Mouse (Mus musculus) lung, adult 2 months (tissue): ENCODE measurements around the gene Lexm. TPM values are rescaled to one million over a fixed set of nuclear protein-coding genes. Genes with fewer than 3 reads are reported as not detected.
A peak's percentile ranks its signal among the peaks of the same experiment; 100 is the strongest.

Experiments
- DNase-seq: peaks from one replicate; pipeline ENCODE4 v3.0.0; 2022
- H3K4me1 ChIP-seq: fragments of 200-500 bp; 2 replicates; pipeline ENCODE4 v1.6.1; 2011; ENCODE audit warnings: low read length; ENCODE audit not compliant: control insufficient read depth, insufficient read depth
- H3K4me3 ChIP-seq: fragments of 200-500 bp; replicated peaks from 2 replicates; pipeline ENCODE3; 2011; ENCODE audit warnings: low read depth, mild to moderate bottlenecking, control low read depth, low read length; ENCODE audit errors: extremely low read depth
- CTCF ChIP-seq: fragments of 200-500 bp; IDR thresholded peaks from 2 replicates; pipeline ENCODE4 v1.5.1; 2011; ENCODE audit warnings: mild to moderate bottlenecking, low read length, control low read depth; ENCODE audit not compliant: insufficient read depth
- POLR2A ChIP-seq: fragments of 200-500 bp; IDR thresholded peaks from 2 replicates; pipeline ENCODE4 v1.6.1; 2011; ENCODE audit warnings: low read depth, mild to moderate bottlenecking, control low read depth, low read length, borderline replicate concordance; ENCODE audit errors: extremely low read depth
- WGBS: fragments of 180-500 bp; shearing (Covaris S2); methylation state at CpG from one replicate; pipeline ENCODE4 v1.1.7; 2018; 5-methylcytosine and 5-hydroxymethylcytosine counted together
- polyA plus RNA-seq: library from polyadenylated mRNA; depleted of rRNA; stranded (reverse); fragments of >200 nt; gene quantifications from 2 replicates; pipeline ENCODE4 v1.2.3, GENCODE M21; 2012

Lexm gene
- polyA plus RNA-seq, 1 experiment: not detected

DNA sequence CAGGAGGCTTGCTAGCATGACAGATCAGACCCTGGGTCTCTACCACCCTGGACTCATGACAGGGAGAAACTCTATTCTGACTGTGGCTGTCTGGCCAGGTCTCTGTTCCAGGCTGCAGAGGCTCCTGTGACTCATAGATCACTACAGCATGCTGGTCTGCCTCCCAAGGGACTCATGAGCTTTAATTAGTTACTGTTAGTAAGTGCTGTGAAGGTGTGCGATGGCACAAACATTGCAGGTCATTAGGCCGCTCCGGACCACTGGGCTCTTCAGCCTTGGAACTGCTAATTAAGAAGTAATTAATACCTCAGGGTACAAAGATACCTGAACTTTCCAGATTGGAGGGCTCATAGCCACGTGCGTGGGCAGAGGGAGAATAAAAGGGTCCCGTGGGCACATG is 30.1 kb upstream of the Lexm start:
- 91% methylated on average over 6 of the region's 6 CpGs for WGBS
- Histone ChIP-seq H3K4me3 (no peak overlapping the region), H3K4me1 (no peaks in the 10 kb centered on the region; the same call in 1 of the 2 replicates)
- TF ChIP-seq CTCF: no peak
- no peak for TF ChIP-seq POLR2A
- no peak for DNase-seq

DNA sequence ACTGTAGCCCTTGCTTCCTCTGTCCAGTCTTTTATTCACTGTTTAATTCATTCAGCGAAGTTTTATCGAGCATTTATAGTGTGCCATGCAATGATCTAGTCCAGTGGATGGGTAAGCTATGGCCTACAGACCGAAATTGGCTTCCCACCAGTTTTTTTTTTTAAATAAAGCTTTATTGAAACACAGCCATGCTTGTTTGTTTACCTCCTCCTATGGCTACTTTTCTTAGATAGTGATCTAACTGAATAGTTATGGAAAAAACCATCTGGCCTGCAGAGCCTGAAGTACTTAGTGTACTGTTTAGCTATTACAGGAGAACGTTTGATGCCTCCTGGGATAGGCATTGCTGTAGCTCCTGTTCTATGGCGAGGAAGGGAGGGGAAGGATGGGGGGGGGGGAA is 28.8 kb upstream of the Lexm start:
- WGBS: 66% methylated on average over 5 of the region's 5 CpGs
- TF ChIP-seq CTCF (no peak), POLR2A (no peak)
- H3K4me3 ChIP-seq: no peak overlapping the region

DNA sequence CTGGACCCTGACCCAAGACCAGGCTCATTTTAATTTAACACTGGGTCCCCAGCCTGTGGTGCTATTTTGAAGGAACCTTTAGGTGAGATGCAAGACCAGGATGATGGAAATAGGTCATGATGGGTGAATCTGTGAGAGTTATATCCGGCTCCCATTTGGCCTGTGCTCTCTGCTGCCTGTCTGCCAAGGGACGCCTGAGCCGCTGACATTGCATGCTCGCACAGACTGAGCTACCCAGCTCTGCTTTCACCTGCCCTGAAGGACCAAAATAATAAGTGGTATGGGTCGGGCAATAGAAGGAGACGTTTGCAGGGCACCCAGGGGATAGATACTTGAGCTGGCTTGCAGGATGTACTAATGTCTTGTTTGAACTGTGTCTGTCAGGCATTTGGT is 27.2 kb upstream of the Lexm start:
- TF ChIP-seq POLR2A (no peak), CTCF (no peak)

More for the DNA sequence above, 28.8 kb upstream of the Lexm start:
- no peak for DNase-seq
- H3K4me1 ChIP-seq: no peaks in the 10 kb centered on the region

DNA sequence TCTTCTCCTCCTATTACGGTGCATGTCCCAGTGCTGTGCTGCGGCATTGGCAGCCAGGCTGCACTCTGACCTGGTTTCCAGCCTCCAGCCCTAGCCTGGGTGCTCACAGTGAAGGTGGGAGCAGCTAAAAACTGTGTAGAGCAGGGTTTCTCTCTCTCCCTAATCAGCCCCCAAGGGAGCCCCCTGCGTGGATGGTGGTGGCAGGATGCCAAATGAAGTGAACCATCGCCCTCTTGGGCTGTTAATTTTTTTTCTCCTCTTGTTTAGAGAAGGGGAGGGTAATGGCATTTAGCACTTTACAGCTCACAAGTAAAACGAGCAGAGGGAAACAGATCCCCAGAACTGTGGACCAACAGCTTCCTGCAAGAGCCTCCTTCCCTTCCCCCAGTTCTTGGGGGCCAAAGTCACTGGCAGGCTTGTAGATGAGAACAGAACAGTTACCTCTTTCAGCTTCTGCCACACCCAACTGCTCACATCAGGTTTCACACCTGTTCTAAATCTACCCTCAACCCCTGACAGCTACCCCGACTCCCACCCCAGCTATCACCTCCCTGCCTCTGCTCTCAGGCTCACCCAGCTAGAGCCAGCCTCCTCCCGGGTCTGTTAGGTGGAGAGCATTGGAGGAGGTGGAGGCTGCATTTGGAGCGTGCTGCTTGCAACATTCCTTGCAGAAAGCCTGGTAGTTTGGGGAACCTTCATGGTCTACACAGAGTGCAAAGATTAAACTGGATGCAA is 26.6 kb upstream of the Lexm start:
- no peaks in the 10 kb centered on the region for H3K4me1 ChIP-seq
- no peak for DNase-seq
- TF ChIP-seq POLR2A (no peak), CTCF (no peak)
- WGBS: 14% methylated on average over 8 of the region's 8 CpGs
- no peak overlapping the region for H3K4me3 ChIP-seq

More for the DNA sequence above, 27.2 kb upstream of the Lexm start:
- no peaks in the 10 kb centered on the region for H3K4me1 ChIP-seq
- no peak overlapping the region for H3K4me3 ChIP-seq
- 55% methylated on average over 6 of the region's 6 CpGs for WGBS
- no peak for DNase-seq

DNA sequence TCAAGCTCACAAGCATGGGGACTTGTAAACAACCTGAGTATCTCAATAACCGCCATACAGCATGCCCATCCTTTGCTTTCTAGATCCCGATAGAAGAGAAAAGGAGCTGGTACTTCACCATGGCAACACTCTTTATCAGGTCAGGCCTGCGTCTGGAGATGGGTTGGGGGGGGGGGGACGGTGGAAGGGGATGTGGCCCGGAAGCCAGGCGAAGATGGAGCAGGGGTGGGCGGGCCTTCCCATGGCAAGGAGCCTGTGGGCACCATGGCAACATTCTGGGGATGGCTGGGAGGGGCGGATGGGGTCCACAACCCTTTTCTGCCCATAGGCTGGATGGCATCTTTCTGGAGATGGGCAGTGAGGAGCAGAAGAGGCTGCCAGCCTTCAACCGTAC is 17.0 kb upstream of the Lexm start:
- WGBS: 40% methylated on average over 9 of the region's 9 CpGs
- no peak for DNase-seq
- Histone ChIP-seq H3K4me3 (no peak overlapping the region), H3K4me1 (peaks cover 2% of the 10 kb centered on the region; the same call in 1 of the 2 replicates)
- TF ChIP-seq CTCF (no peak), POLR2A (no peak)

DNA sequence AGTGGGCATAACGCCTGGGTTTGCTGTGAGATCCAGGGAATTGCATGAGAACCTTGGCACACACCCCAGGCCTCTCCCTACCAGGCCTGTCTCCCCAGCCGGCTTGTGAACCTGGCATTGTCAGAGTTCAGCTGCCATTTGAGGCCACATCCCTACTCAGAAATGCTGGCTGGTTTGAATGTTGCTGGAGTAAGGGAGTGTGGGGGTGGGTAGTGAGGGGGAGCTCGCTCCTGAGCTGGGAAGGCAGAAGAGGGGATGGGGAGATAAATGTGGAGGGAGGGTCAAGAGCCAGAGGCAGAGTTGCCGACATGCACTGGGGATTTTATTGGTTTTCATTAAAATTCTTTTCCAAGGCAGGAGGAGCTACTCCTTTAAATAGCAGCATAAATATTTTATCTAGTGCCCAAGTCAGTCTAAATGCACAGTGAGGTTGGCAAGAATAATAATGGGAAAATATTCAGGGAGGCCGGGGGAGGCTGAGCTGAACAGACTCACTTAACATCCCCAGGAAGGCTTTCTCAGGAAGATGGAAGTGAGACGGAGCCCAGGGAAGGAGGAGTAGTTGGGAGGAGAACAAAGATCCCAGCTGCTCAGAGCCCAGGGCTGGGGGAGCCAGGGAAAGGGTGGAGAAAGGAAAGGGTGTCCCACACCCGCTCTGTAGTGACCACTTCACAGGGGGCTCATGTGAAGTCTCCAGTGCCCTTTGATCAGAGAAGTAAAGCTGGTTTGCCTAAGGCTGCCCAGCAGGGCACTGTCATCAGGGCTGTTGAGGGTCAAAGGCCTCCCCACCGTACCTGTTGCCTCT is 16.4 kb upstream of the Lexm start:
- Histone ChIP-seq H3K4me3 (no peak overlapping the region), H3K4me1 (peaks cover 2% of the 10 kb centered on the region; the same call in 1 of the 2 replicates)
- 27% methylated on average over 8 of the region's 8 CpGs for WGBS
- TF ChIP-seq CTCF (no peak), POLR2A (no peak)
- DNase-seq: no peak

DNA sequence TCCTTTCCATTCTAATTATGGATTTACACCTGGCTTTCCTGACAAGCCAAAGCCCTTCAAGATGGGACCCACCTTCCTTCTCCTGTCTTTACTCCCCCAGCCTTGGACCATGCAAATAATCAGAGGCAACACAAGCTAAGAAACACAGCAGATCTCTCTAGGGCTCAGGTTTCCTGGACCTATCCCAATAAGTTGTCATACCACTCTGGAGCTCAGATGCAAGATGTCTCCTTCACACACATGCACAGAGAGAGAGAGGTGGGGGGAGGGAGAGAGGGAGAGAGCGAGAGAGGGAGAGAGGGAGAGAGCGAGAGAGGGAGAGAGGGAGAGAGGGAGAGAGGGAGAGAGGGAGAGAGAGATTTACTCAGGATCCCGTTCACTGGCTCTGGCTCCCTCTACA is 15.3 kb upstream of the Lexm start:
- WGBS: 60% methylated on average over 1 of the region's 3 CpGs
- peaks cover 2% of the 10 kb centered on the region; the same call in 1 of the 2 replicates for H3K4me1 ChIP-seq
- H3K4me3 ChIP-seq: no peak overlapping the region
- no peak for TF ChIP-seq CTCF
- TF ChIP-seq POLR2A: no peak
- DNase-seq: no peak

DNA sequence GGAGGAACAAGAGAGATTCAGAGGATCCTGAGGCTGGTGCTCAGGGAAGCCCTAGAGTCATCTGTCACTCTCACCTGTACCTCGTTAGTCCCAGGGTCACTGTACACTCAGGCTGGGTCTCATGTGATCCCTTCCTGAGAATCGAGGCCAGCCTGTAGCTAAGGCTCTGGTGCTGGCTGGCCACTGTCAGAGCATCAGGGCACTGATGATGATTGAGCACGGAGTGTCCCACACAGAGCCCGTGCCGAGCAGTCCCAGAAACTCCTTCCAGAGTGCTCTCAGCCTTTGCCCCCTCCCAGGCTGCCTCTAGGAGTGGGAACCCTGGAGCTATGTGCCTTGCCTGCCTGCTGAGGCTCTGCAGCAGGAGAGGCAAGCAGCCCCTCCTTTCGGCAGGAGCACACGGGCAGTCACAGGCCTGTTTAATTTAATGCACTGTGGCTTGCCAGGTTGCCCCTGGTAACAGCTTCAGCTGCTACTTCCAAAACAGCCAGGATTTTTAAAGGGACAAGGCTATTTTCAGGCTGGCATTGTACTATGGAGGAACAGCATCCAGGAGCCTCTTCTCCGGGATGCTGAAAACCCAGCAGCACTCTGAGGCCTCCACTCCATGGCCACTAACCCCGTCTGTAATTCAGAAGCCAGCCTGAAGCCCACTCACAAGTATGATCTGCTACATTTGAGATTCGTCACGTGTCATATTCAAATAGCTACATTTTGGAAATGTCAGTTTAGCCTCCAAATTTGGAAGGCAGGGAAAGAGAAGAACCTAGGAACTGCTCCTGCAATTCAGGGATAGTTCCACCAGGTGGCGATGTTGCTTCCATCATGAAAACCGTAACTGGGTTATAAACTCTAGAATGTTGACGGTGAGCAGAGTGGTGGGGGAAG is 13.5 kb upstream of the Lexm start:
- WGBS: 23% methylated on average over 14 of the region's 14 CpGs

DNA sequence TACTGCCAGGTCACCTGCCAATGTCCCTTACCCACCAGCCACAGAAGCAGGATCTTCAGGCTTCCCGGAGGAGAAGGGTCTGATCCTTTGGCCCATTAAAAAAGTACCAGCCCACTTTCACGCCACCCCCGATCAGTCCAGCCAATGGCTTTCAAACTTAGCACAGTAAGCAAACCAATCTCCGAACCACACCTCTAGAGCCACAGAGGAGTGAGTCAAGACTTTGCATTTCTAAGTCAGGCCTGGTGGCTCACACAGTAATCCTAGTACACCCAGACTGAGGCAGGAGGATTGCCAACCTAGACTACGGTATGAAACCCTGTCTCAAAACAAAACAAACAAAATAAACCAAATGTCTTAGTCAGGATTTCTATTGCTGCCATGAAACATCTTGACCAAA is 12.3 kb upstream of the Lexm start:
- Histone ChIP-seq H3K4me1 (peaks cover 2% of the 10 kb centered on the region; the same call in 1 of the 2 replicates), H3K4me3 (no peak overlapping the region)
- TF ChIP-seq POLR2A: no peak
- TF ChIP-seq CTCF: no peak
- 58% methylated on average over 5 of the region's 5 CpGs for WGBS
- DNase-seq: no peak

More for the DNA sequence above, 13.5 kb upstream of the Lexm start:
- H3K4me3 ChIP-seq: no peak overlapping the region
- TF ChIP-seq POLR2A: no peak
- TF ChIP-seq CTCF: peak; percentile 35
- peaks cover 2% of the 10 kb centered on the region; the same call in 1 of the 2 replicates for H3K4me1 ChIP-seq
- DNase-seq: peak; percentile 54
